Mouse (Mus musculus) gastrocnemius, postnatal 4 days (tissue): ENCODE measurements around the gene Lbx1. TPM values are rescaled to one million over a fixed set of nuclear protein-coding genes. Genes with fewer than 3 reads are reported as not detected.

Experiments used
- DNase-seq, 2 experiments: peaks; one replicate each; pipeline ENCODE4 v3.0.0; 2021 to 2022; ENCODE audit warnings: low spot score in 2 of 2, mixed read lengths in 2 of 2
- long read RNA-seq, 2 experiments: library from polyadenylated mRNA; stranded (forward); transcript quantifications; one replicate each; pipeline ENCODE4 v2.0.0; 2021
- total RNA-seq, 2 experiments: library from RNA; stranded (reverse); gene quantifications; 2 replicates each; pipeline ENCODE4 v1.2.3; 2021

Lbx1 gene
- total RNA-seq, result 10 to 100 TPM; 24.2 to 26.0 TPM
- long read RNA-seq, experiment 1, transcript Lbx1-201 (2 exons, 2,484 nt), result major isoform, 9 of 31 reads
- long read RNA-seq, experiment 1, partial matches to known transcripts, result 4 of 31 reads
- long read RNA-seq, experiment 1, other reads (novel, unspliced or antisense), result 18 of 31 reads
- long read RNA-seq, experiment 2, transcript Lbx1-201 (2 exons, 2,484 nt), result major isoform, 9 of 45 reads
- long read RNA-seq, experiment 2, partial matches to known transcripts, result 5 of 45 reads
- long read RNA-seq, experiment 2, other reads (novel, unspliced or antisense), result 31 of 45 reads

- no peak for DNase-seq
Observed at GRCm38 (mm10) chr19:45235766-45236362, at the start of gene Lbx1. Gene Lbx1 (minus strand): TSS chr19:45235812.

- DNase-seq, result peak; percentile 55 to 69
Observed at GRCm38 (mm10) chr19:45283302-45283701, 47.7 kb upstream of the Lbx1 start.

GRCm38 (mm10) chr19:45276196-45276595 lies 40.6 kb upstream of the Lbx1 start:
- DNase-seq, result no peak

GRCm38 (mm10) chr19:45271986-45272385 lies 36.4 kb upstream of the Lbx1 start:
- no peak for DNase-seq

GRCm38 (mm10) chr19:45262995-45263394 lies 27.4 kb upstream of the Lbx1 start:
- no peak for DNase-seq

- no peak for DNase-seq
Observed at GRCm38 (mm10) chr19:45257414-45258326, 22.1 kb upstream of the Lbx1 start.

GRCm38 (mm10) chr19:45254806-45255205 lies 19.2 kb upstream of the Lbx1 start:
- no peak for DNase-seq

- no peak for DNase-seq
Observed at GRCm38 (mm10) chr19:45252436-45252835, 16.8 kb upstream of the Lbx1 start.

- peak in 1 of 2 experiments; percentile 18 for DNase-seq
Observed at GRCm38 (mm10) chr19:45248691-45249090, 13.1 kb upstream of the Lbx1 start.

- peak in 1 of 2 experiments; percentile 46 for DNase-seq
Observed at GRCm38 (mm10) chr19:45243918-45244700, 8.5 kb upstream of the Lbx1 start.

GRCm38 (mm10) chr19:45243264-45243602 lies 7.6 kb upstream of the Lbx1 start:
- peak in 1 of 2 experiments; percentile 6 for DNase-seq

- DNase-seq, result no peak
Observed at GRCm38 (mm10) chr19:45242348-45243263, 7.0 kb upstream of the Lbx1 start.

GRCm38 (mm10) chr19:45242017-45242347 lies 6.4 kb upstream of the Lbx1 start:
- no peak for DNase-seq

- DNase-seq, result no peak
Observed at GRCm38 (mm10) chr19:45240026-45240425, 4.4 kb upstream of the Lbx1 start.

- DNase-seq, result no peak
Observed at GRCm38 (mm10) chr19:45239191-45239590, 3.6 kb upstream of the Lbx1 start.

GRCm38 (mm10) chr19:45237665-45238209 lies 2.1 kb upstream of the Lbx1 start:
- DNase-seq, result no peak

- no peak for DNase-seq
Observed at GRCm38 (mm10) chr19:45237099-45237498, 1.5 kb upstream of the Lbx1 start.

GRCm38 (mm10) chr19:45236363-45236942 lies 841 bp upstream of the Lbx1 start:
- DNase-seq, result peak; percentile 46 to 64

- peak in 1 of 2 experiments; percentile 55 for DNase-seq
Observed at GRCm38 (mm10) chr19:45235331-45235741, 276 bp downstream of the Lbx1 start.
